Mouse (Mus musculus) heart, postnatal 0 days (tissue): ENCODE results near the gene Mis18bp1.
A peak's percentile ranks its signal among the peaks of the same experiment; 100 is the strongest.
"Not testable (repeated sequence)": the region's sequence is repeated elsewhere in the genome, so short reads cannot be mapped to it uniquely, and the experiment has no call there.

ENCODE experiments used
- CTCF ChIP-seq: IDR thresholded peaks from 2 replicates; pipeline ENCODE4 v1.5.1; 2016; ENCODE audit warnings: antibody characterized with exemption, control low read depth, low read depth
- EP300 ChIP-seq: IDR thresholded peaks from 2 replicates; pipeline ENCODE4 v1.6.1; 2016; ENCODE audit warnings: antibody characterized with exemption, low read depth

- not testable (repeated sequence) for TF ChIP-seq EP300
- TF ChIP-seq CTCF, result peak; percentile 49
Measured at GRCm38 (mm10) chr12:65172959-65173358, 555 bp upstream of the Mis18bp1 start.
